Mouse (Mus musculus) monocyte, adult 2 months (primary cell): ENCODE results near the gene Gm49321.

ENCODE experiments used
- DNase-seq, 2 experiments: peaks; one replicate each; pipeline ENCODE4 v3.0.0; 2022; ENCODE audit warnings: low spot score in 2 of 2, low read depth in 1 of 2

Gm49321 gene

DNA sequence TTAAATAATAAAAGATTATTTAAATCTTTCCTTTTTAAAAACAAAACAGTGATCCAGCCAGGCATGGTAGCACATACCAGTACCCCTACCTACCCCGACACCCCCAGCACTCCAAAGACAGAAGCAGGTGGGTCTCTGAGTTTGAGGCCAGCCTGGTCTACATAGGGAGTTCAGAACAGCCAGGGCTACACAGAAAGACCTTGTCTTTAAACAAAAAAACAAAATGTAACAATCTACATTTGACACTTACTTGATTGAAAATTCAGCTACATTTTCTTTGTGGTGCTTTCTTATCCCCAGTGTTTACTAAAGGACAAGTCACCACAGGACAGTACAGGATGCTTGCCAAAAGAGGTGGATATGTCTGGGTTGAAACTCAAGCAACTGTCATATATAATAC, at the start of gene Gm49321:
TSS of gene Gm49321 (plus strand) at position 301 of the 400 bp plus-strand sequence.
- no peak for DNase-seq

DNA sequence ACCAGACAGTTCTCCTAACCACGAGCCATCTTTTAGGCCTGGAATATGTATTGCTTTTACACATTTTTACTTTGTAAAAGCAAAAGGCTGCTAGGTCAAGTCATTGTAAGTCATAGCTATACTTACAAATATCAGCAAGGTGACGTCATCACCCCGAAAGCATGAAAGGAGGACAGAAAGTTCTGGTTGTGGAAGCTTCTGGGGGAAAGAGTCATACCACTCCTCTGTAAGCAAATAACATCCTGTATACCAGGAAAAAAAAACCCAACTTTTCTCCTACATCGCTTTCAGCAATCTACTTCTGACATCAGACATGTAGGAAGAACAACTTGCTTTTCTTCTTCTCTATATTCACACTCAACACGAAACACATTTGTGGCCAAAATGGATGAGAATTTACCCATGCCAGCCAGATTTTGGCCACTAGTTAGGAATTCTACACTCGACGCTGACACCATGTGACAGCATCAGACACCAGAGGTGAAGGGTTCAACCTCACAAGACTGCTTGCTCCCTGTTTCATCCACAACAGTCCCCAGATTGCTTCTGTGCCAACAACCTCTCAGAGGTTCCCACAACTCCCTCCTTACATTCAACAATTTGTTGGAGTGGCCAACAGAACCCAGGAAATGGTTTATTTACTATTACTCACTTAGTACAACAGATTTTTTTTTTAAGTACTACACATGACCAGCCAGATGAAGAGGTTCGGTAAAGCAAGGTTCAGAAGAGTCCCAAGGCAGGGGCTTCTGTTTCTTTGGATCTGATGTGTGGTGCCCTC, 49.3 kb upstream of the Gm49321 start:
- DNase-seq = no peak

DNA sequence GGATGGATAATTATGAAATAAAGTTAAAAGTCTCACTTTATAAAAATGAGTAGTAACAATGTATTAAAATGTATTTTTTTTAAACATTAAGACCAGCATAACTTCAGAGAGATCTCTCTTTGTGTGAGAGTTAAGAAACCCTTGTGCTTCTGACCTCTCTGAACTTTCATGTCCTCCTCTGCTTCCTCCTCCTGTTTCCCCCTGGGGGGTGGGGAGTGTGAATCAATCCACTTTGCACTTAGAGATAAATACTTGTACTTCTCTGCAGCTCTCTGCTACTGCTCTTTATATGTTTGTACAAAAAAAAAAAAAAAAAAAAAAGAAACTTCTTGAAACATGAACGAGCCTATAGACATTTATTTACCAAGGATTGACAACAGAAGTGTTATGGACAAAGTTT, 47.9 kb upstream of the Gm49321 start:
- DNase-seq = no peak

DNA sequence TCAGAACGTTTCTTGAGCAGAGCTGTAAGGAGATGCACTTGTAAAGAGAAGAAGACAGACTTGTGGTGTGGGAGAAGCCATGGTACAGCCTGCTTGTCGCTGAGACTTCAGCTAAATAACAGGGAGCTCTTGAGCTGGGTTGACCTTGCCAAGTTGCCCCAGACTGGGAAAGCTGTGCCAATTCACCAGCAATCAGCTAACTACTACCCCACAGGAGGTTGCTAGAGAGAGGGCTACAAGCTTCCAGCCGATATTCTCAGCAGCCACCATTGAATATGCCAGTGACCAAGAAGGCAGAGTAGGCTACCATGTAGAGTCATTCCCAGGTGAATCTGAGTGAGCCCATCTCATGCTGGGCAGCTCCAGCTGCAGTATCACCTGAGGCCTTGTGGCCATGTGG, 47.4 kb upstream of the Gm49321 start:
- DNase-seq = no peak

DNA sequence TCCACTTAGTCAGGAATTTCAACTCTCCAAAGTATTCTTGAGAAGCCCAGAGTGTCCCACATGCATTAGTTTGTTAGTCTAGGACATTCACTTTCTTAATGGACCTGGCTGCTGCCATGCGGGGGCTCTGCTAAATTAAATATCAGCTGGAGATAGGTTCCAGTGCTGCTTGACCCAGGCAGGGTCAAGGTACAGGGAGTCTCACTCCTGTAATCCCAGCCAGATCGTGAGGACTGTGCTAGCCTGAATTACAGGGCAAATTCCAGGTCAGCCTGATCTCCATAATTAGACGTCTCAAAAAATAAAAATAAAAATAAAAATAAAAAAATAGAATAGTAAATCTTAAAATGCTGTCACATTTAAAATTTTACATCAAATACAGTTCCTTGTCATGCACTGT, 44.8 kb upstream of the Gm49321 start:
- DNase-seq = no peak

DNA sequence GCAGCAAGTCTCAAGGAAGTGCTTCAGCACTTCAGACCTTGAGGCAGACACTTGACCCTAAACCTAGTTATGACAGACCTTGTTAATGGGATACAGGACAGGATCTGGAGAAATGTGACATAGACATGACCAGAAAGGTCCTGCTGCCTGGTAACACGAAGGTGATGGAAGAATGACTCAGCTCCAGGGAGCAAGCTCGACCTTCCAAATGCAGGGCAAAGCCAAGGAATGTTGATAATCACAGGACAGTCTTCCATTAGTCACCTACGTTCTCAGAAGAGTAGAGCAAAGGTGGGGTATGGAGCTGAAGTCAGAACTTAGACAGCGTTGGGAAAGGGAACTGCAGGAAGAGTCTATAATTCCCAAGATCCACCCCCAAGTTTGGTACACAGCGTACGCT, 42.6 kb upstream of the Gm49321 start:
- DNase-seq = no peak

DNA sequence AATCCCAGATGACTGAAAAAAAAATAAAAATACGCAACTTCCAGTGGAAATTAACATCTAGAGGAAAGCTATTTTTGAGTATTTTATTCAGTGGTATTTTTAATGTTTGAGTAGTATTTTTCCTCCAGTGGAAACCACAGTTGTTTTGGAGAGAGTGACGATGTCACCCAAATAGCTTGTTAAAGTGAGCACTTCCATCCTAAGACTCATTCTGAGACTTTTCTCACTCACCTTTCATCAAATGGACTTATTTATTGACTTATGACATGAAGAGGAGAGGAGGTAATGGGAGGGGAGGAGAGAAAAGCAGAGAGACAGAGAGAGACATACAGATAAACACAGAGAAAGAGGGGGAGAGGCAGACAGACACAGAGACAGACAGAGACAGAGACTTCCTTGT, 41.8 kb upstream of the Gm49321 start:
- no peak for DNase-seq

DNA sequence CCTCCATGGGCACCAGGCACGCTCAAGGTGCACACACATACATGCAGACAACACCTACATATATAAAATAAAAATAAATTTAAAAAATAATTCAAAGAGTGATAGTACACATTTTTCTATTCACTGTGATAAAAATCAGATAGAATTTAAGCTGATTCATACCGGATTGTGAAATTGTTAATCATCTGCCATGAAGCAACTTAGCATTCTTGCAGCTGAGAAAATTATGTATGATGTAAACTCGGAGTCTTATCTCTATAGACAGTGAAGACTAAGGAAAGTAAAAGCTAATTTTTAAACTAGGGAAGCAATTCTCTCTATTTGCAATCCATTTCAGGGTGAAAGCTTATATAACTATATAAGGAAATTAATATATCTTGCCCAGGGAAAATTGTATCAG, 41.0 kb upstream of the Gm49321 start:
- DNase-seq = no peak

DNA sequence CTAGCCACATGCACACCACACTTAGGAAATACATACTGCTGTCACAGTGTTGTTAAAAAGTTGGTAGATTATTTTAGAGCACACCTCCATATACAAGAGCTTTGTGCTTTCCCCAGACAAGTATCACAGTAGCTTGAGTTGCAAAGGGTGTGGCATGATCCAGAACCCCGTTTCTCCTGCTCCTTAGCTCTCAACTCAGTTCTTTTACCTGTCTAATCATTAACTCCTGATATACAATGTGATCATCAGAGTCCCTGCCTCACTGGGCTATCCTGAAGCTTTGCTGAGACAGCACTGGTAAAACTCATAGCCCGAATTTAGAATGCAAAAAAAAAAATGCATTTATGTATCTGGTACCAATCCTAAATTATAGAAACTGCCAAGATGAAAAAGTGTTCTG, 39.2 kb upstream of the Gm49321 start:
- DNase-seq = no peak

DNA sequence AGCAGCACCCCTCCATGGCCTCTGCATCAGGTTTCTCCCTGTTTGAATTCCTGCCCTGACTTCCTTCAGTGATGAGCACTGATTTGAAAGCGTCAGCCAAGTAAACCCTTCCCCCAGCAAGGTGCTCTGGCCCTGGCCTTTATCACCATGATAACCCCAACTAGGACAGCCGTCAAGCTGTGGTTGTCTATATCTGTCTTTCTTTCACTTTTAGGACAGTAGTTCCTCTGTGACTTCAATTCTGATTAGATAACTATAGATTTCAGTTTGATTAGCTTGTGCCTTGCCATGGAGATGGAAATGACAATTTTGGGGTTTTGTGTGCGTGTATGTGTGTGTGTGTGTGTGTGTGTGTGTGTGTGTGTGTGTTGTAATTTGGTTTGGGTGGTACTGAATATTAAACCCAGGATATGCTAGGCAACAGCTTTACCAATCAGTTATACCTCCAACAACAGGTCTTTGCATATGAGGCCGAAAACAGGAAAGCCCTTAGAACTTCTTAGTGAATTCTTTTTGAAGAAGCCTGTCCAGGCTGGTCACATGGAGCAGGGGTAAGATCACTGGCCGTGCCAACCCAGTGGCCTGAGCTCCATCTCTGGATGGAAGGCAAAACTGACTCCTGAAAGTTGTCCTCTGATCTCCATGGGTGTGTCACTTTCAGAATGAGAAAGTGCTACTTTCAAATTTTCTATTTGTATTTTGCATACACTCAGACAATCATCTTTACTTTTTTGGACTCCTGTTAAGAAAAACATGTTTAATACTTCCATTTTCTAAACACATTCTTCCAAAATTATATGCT, 33.1 kb upstream of the Gm49321 start:
- DNase-seq = no peak

DNA sequence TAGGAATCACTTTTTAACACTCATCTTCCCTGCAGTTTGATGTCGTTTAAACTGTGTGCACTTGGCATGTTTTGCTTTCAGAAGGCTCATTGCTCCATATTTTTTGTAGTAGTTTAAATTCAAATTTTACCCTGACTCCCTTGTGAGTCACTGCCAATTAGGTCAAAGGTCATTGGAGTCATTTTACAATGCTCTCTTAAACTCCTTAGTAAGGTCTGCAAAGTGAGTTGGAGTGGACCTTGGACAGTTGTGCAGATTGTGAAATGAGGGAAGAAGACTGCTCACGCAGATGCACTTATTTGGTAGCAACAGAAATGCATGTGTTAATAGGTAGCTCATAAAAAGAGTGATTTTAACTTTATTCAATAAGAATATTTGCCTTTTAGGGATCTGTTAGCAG, 32.4 kb upstream of the Gm49321 start:
- no peak for DNase-seq

DNA sequence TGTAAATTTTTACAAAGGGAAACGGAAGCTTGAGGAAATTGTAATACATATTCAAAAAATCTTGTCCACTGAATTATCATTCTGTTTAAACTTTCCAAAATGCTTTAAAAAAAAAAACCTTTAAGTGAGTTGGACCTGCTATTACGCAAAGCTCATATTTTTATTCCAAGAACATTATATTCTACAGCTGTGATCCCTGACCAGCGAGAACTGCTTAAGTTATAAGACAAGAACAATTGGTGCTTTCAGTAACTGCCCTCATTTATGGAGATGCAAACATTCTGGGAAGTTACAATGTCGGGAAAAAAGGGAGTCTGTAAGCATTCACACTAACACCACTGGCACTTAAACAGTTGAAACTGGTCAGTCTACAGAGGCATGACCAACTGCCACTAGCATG, 31.9 kb upstream of the Gm49321 start:
- DNase-seq = no peak

DNA sequence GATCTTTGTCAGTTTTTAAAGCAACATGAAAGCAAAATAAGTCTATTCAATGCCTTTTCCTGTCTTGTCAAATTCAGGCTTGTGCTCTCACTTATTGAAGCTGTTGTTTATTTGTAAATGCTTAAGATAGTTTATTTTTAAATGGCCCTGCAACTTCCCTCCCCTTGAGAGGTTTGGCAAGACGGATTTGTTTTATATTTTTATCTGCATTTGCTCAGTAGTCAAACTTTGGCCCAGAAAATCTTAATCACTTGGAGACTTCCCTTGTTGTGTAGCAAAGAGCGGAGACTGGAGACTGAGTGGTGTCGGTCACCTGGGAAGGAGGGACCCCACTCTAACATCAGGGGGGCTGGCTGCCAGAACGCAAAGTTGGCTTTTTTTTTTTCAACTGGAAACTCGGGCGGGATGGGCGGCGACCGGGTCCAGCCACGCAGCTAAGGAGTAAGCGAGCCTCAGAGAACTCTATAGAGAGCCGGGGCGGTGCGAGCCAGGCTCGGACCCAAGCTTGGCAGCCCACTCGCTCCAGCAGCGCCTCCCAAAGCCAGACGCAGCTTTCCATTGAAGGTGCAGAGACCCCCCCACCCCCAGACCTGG, 30.3 kb upstream of the Gm49321 start:
- DNase-seq = no peak

DNA sequence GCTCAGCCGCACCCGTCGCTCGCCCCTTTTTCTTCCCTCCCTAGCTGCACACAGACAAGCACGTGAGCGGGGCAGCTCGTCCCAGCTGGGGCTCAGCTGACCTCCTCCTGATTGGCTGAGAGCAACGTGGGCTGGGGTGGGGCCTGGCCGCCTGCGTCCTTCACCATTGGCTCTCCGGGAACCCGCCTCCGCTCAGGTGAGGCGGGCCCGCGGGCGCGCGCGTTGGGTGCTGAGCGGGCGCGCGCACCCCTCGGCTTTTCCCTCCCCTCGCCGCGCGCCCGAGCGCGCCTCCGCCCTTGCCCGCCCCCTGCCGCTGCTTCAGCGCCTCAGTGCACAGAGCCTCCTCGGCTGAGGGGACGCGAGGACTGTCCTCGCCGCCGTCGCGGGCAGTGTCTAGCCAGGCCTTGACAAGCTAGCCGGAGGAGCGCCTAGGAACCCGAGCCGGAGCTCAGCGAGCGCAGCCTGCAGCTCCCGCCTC, 29.7 kb upstream of the Gm49321 start:
- peak; percentile 90 to 91 for DNase-seq

DNA sequence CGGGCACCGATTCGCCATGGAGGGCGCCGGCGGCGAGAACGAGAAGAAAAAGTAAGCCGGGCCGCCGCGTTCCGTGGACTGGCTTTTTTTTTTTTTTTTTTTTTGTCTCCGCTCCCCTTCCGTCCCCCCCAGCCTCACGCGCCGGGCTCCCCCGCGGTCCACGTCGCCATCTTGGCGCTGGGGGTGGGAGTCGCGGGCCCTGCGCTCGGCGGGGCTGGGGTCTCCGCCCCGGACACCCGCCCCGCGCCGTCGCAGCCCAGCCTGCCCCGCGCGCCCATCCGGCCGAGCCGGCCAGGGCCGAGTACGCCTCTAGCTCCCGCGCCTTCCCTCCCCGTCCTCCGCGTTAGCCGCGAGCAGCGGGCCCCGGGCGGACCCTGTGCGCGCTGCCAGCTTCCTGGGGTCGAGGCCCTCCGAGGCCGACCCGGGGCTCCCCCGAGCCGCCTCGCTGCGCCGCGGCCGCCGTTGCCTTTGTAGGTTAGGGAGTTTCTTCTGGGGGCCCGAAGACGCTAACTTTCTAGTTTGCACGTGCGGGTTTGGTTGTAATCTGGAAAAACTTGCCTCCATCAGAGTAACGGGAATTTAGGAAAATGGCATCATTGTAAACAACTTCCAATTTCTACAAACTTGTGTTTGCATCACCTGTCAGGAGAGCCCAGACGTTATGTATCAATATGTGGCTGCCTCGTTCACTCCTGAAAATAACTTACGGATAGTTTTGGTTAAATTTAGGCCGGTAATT, 29.0 kb upstream of the Gm49321 start:
- peak in 1 of 2 experiments; percentile 26 for DNase-seq

DNA sequence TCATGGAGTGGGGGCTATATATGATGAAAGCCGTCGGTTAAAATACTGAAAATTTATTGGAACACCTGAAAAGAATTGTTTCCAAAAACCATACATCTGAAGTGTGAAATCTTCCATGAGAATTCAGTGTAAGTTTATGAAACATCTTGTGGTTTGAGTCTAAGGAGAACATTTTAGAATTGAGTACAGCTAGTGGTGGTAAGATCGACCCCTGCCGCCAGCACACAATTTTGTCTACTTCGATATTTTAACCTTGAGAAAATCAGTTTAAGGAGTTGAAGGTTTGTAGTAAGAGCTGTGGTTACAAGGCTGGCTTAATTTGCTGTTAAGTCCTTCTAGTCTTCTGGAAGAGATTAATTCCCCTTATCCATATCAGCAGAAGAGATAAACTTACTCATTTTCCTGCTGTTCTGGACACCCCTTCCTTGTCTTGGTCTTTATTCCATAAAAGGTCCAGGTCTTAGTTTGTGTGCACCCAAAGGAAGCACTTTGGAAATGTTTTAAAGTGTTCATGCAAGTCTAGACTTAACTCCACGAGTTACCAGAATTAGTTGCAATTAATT, 28.4 kb upstream of the Gm49321 start:
- no peak for DNase-seq

DNA sequence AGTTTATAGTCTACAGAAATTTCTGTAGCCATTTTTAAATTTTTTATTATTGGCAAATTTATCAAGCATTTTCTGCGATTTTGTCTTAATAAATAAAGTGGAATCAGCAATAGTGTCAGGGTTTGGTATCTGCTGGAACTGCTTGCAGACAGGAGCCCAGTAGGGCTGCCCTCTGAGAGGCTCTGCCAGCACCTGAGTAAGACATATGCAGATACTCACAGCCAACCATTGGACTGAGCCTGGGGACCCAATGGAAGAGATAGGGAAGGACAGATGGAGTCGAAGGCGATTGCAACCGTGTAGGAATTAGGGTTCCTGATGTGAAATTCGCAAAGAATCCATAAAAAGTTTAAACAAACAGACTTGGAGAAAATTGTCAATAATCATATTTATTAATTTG, 19.0 kb upstream of the Gm49321 start:
- no peak for DNase-seq

DNA sequence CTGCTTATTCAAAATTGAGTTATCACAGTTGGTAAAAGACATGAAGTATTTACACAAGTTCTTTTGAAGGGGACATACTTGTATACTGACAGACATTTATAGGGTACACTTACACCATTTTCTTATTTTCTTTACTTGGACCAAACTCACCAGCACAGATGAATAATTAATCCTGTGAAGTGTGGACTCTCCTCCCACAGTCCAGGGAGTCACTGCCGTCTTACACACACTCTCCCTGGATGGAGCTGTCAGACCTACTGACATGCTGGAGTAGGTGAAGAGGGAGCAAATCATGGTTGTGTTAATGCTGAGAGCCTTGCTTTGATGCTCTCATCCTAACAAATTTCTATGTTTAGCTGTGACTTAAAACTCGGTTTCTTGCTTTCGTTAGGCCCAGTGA, 7.2 kb upstream of the Gm49321 start:
- no peak for DNase-seq

DNA sequence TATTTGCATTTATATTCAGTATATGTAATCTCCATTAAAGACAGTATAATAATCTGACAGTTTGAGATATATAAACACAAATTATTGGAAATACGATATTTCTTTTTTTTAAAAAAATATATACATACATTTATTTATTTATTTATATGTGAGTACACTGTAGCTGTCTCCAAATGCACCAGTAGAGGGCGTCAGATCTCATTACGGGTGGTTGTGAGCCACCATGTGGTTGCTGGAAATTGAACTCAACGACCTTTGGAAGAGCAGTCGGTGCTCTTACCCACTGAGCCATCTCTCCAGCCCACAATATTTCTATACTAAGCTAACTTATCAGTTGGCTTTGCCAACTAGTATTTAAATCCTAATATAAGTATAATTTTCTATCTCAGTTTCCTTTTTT, 6.2 kb upstream of the Gm49321 start:
- DNase-seq = peak in 1 of 2 experiments; percentile 27

DNA sequence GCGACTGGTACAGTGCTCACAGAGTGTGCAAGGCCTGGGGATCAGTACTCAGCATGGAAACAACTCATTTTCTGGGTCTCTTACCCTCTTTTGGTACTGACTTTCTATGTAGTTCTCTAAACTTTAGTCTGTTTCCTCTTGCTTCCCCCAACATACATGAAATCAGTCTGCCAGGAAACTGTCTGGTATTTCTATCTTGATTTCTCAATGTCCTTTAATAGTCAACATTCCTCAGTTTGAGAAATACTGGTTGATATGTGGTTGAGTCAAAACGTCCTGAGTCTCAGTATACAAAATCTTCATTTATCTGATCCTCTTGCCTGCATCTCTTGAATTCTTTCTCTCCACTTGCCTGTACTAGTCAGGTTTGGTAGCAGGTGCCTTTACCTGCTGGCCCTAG, 2.9 kb upstream of the Gm49321 start:
- no peak for DNase-seq

DNA sequence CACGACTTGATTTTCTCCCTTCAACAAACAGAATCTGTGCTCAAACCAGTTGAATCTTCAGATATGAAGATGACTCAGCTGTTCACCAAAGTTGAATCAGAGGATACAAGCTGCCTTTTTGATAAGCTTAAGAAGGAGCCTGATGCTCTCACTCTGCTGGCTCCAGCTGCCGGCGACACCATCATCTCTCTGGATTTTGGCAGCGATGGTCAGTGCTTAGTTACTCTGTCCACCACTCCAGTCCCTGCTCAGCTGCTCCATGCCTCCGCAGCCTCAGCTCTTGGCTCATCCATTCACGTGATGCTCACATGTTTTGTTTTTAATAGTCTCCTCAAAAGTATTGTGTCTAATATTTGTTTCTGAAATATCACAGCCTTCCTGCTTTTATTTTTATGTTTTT, 2.1 kb downstream of the Gm49321 start:
- DNase-seq = no peak
